Mouse (Mus musculus) liver, postnatal 0 days (tissue): ENCODE data around the gene Gk.

ENCODE experiments used
- CTCF ChIP-seq: sonication (generic); IDR thresholded peaks from 2 replicates; pipeline ENCODE4 v1.5.1; 2016; ENCODE audit warnings: antibody characterized with exemption, low read depth
- EP300 ChIP-seq: IDR thresholded peaks from 2 replicates; pipeline ENCODE4 v1.6.1; 2016; ENCODE audit warnings: antibody characterized with exemption, low read depth, mild to moderate bottlenecking

DNA sequence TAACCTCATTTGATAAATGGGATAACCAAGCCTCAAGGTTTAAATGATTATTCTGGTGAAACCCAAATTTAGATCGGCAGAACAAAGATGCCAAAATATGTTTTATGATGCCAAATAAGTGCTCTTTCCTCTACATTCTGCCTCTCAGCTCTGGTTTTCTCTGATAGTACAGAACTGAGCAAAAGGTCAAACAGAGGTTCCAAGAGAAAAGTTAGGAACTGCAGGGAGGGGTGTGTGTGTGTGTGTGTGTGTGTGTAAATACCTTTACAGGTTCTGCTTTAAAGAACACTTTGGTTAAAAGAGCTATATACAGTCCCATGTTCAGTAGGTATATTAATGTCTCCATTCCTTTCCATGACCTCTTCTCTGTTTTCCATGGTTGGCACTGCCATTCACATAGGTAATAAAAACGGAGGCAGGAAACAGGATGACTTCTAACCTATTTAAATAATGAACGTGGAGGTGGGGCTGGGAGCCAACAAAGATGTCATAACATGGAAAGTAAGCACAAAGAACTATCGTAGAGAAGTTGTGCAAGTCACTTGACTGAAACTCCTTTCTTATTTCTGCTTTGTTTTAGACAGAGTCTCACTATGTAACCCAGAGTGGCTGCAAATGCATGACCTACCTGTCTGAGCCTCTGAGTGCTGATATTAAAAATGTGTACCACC, 28.2 kb upstream of the Gk start:
- TF ChIP-seq CTCF = no peak
- TF ChIP-seq EP300 = peak; percentile 59
